Mouse (Mus musculus) hindbrain, embryonic 12.5 days (tissue): ENCODE measurements around the gene Noct. TPM values are rescaled to one million over a fixed set of nuclear protein-coding genes. Genes with fewer than 3 reads are reported as not detected.

Source experiments
- ATAC-seq: fragments of 200-750 bp; cut with Nextera tagmentation; 2 replicates; pipeline ENCODE4 v1.8.0; 2017; ENCODE audit warnings: moderate TSS enrichment; ENCODE audit not compliant: low FRiP score
- H3K27ac ChIP-seq: fragments of 300-500 bp; sonication (generic); 2 replicates; pipeline ENCODE4 v1.5.1; 2016; ENCODE audit warnings: mild to moderate bottlenecking
- H3K27me3 ChIP-seq: fragments of 300-500 bp; sonication (generic); 2 replicates; pipeline ENCODE4 v1.6.1; 2016; ENCODE audit warnings: mild to moderate bottlenecking
- H3K36me3 ChIP-seq: fragments of 300-500 bp; sonication (generic); 2 replicates; pipeline ENCODE4 v1.6.1; 2016; ENCODE audit warnings: mild to moderate bottlenecking
- H3K4me1 ChIP-seq: fragments of 300-500 bp; sonication (generic); 2 replicates; pipeline ENCODE4 v1.6.1; 2016
- H3K4me2 ChIP-seq: fragments of 300-500 bp; sonication (generic); replicated peaks from 2 replicates; pipeline ENCODE4 v1.6.1; 2016; ENCODE audit warnings: mild to moderate bottlenecking
- H3K4me3 ChIP-seq: fragments of 300-500 bp; sonication (generic); 2 replicates; pipeline ENCODE4 v1.5.1; 2016; ENCODE audit warnings: mild to moderate bottlenecking
- H3K9ac ChIP-seq: fragments of 300-500 bp; sonication (generic); 2 replicates; pipeline ENCODE4 v1.6.1; 2016; ENCODE audit warnings: mild to moderate bottlenecking, moderate library complexity
- H3K9me3 ChIP-seq: fragments of 300-500 bp; sonication (generic); replicated peaks from 2 replicates; pipeline ENCODE4 v1.6.1; 2016; ENCODE audit warnings: mild to moderate bottlenecking
- WGBS: fragments of 180-500 bp; shearing (Covaris S2); methylation state at CpG from one replicate; pipeline ENCODE4 v1.1.7; 2016; 5-methylcytosine and 5-hydroxymethylcytosine counted together
- polyA plus RNA-seq: library from polyadenylated mRNA; unstranded; fragments of >200 nt; fragmentation: Nextera tagmentation; extraction: Ambion mirVana; gene quantifications from 2 replicates; pipeline ENCODE4 v1.2.1, GENCODE M21; 2016

Noct gene
- polyA plus RNA-seq, 1 experiment from 2014 or later = 19.3 TPM

DNA sequence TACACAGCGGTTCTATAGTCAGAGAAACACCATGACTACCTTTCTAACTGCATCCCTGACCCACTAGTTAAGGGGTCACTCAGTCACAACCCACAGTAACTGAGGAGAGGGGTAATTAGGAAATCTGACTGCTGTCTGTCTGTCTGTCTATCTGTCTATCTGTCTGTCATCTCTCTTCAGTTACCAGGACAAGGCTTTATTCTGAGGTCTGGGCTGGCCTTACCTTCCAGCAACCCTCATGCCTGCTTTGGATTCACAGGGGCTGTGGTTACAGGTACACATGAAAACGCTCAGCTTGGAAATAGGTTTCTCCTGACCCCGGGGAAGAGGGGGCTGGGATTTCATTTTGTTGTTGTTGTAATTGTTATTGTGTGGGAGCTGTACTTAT lies 27.5 kb upstream of the Noct start:
- peaks cover 2% of the 10 kb centered on the region; the same call in 1 of the 2 replicates for H3K4me1 ChIP-seq
- no peak overlapping the region for H3K9ac ChIP-seq
- H3K27me3 ChIP-seq = no peaks in the 10 kb centered on the region
- WGBS = 85% methylated on average over 3 of the region's 3 CpGs
- no peaks in the 10 kb centered on the region for H3K9me3 ChIP-seq
- H3K36me3 ChIP-seq = no peaks in the 10 kb centered on the region
- H3K27ac ChIP-seq = no peak overlapping the region
- H3K4me3 ChIP-seq = no peak overlapping the region
- ATAC-seq = no peak
- H3K4me2 ChIP-seq = no peak overlapping the region

DNA sequence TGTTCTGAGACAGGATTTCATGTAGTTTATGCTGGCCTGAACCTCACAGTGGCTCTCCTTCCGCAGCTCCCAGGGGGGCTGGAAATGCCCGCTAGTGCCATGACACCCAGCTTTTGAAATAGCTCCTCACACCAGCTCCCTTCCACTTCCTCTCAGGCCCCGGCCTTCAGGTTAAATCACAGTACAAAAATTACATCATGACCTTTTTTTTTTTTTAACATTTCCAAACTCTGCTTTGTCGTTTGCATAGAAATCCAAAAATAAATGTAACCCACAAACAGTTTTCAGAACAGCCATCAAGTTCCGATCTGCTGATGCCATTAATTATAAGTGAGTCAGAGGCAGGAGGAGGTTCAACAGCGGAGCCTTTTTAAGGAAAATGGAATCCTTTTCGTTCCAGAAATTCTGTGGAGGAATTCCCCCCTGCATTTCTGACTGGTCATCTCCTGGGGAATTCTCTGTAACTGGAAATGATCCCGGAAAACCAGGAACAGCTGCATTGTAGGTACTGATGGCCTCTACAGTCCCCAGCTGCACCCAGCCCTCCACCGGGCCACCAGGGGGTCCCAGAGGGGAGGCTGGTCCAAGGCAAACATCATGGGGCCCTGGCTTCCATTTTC lies 27.0 kb upstream of the Noct start:
- Histone ChIP-seq H3K9me3 (no peaks in the 10 kb centered on the region), H3K4me1 (peaks cover 2% of the 10 kb centered on the region; the same call in 1 of the 2 replicates), H3K4me2 (no peak overlapping the region), H3K27ac (no peak overlapping the region; the same call in 1 of the 2 replicates), H3K36me3 (no peaks in the 10 kb centered on the region), H3K4me3 (no peak overlapping the region), H3K27me3 (no peaks in the 10 kb centered on the region), H3K9ac (no peak overlapping the region)
- WGBS = 74% methylated on average over 9 of the region's 9 CpGs
- ATAC-seq = no peak

DNA sequence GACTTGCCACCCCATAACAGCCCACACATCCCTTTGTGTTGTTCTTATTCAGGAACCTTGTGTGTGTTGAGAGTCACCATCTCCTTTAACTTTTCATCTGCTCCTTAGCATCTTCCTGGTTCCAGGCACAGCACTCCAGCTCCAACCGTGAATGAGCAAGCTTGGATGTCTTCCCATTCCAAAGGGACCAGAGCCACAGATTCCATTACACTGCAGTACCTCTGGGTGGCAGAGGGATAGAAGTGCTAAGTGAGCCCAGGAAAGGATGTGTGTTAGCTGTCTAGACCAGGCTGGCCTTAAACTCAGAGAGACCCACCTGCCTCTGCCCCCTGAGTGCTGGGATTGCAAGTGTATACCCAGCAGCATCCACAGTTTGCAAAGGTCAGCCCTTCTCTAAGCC lies 26.0 kb upstream of the Noct start:
- no peak for ATAC-seq
- Histone ChIP-seq H3K9ac (no peak overlapping the region), H3K4me3 (no peak overlapping the region), H3K27ac (no peak overlapping the region), H3K4me2 (no peak overlapping the region), H3K36me3 (no peaks in the 10 kb centered on the region), H3K27me3 (no peaks in the 10 kb centered on the region), H3K4me1 (peaks cover 2% of the 10 kb centered on the region; the same call in 1 of the 2 replicates), H3K9me3 (no peaks in the 10 kb centered on the region)
- 67% methylated on average over 1 of the region's 1 CpGs for WGBS

- Histone ChIP-seq H3K4me2 (no peak overlapping the region), H3K27me3 (no peaks in the 10 kb centered on the region), H3K27ac (no peak overlapping the region), H3K36me3 (no peaks in the 10 kb centered on the region), H3K9ac (no peak overlapping the region), H3K4me1 (peaks cover 2% of the 10 kb centered on the region; the same call in 1 of the 2 replicates), H3K9me3 (no peaks in the 10 kb centered on the region), H3K4me3 (no peak overlapping the region)
- 91% methylated on average over 6 of the region's 6 CpGs for whole genome bisulfite sequencing
- no peak for ATAC-seq
Measured at GRCm38 (mm10) chr3:51199130-51199529, 25.1 kb upstream of the Noct start.

DNA sequence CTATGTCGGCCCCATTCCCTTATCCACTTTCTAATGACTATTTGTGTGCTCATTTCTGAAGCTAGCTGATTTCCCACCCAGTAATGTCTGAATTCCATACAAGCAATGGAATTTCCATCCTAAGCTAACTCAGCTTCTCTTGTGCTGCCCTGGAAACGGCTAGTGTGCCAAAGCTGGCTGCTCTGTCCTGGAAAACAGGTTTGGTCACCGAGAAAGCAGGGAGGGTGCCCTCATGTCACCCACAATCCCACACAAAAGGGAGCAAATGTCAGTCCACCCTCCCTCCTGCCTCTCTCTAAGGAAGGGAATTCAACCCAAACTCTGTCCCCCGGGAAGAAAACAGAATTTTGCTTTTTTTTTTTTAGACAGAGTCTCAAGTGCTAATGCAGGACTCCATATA lies 23.9 kb upstream of the Noct start:
- WGBS = 89% methylated on average over 4 of the region's 4 CpGs
- Histone ChIP-seq H3K27ac (no peak overlapping the region), H3K4me1 (peaks cover 2% of the 10 kb centered on the region; the same call in 1 of the 2 replicates), H3K9me3 (no peaks in the 10 kb centered on the region), H3K4me3 (no peak overlapping the region), H3K36me3 (no peaks in the 10 kb centered on the region), H3K27me3 (no peaks in the 10 kb centered on the region), H3K4me2 (no peak overlapping the region), H3K9ac (no peak overlapping the region)
- no peak for ATAC-seq

- Histone ChIP-seq H3K9ac (no peak overlapping the region), H3K9me3 (no peaks in the 10 kb centered on the region), H3K27ac (no peak overlapping the region), H3K27me3 (no peaks in the 10 kb centered on the region), H3K36me3 (no peaks in the 10 kb centered on the region), H3K4me3 (no peak overlapping the region), H3K4me1 (peaks cover 2% of the 10 kb centered on the region; the same call in 1 of the 2 replicates), H3K4me2 (no peak overlapping the region)
- ATAC-seq = no peak
- 94% methylated on average over 7 of the region's 7 CpGs for WGBS
Measured at GRCm38 (mm10) chr3:51200894-51201293, 23.4 kb upstream of the Noct start.

GRCm38 (mm10) chr3:51201986-51202385 lies 22.3 kb upstream of the Noct start:
- H3K4me2 ChIP-seq = no peak overlapping the region
- H3K4me1 ChIP-seq = peaks cover 2% of the 10 kb centered on the region; the same call in 1 of the 2 replicates
- H3K4me3 ChIP-seq = no peak overlapping the region
- H3K9me3 ChIP-seq = no peaks in the 10 kb centered on the region
- no peaks in the 10 kb centered on the region for H3K27me3 ChIP-seq
- H3K27ac ChIP-seq = no peak overlapping the region
- H3K9ac ChIP-seq = no peak overlapping the region
- H3K36me3 ChIP-seq = no peaks in the 10 kb centered on the region
- ATAC-seq = no peak
- WGBS = 81% methylated on average over 9 of the region's 9 CpGs

- H3K36me3 ChIP-seq = no peaks in the 10 kb centered on the region
- H3K4me1 ChIP-seq = no peaks in the 10 kb centered on the region; the same call in 1 of the 2 replicates
- ATAC-seq = no peak
- WGBS = 91% methylated on average over 8 of the region's 8 CpGs
- no peak overlapping the region for H3K4me2 ChIP-seq
- H3K4me3 ChIP-seq = no peak overlapping the region
- H3K27me3 ChIP-seq = no peaks in the 10 kb centered on the region
- H3K27ac ChIP-seq = no peak overlapping the region
- no peak overlapping the region for H3K9ac ChIP-seq
- no peaks in the 10 kb centered on the region for H3K9me3 ChIP-seq
Measured at GRCm38 (mm10) chr3:51202491-51202987, 21.7 kb upstream of the Noct start.

GRCm38 (mm10) chr3:51203906-51204305 lies 20.3 kb upstream of the Noct start:
- no peak overlapping the region for H3K9ac ChIP-seq
- 84% methylated on average over 6 of the region's 6 CpGs for WGBS
- no peaks in the 10 kb centered on the region for H3K27me3 ChIP-seq
- H3K36me3 ChIP-seq = no peaks in the 10 kb centered on the region
- no peak overlapping the region for H3K27ac ChIP-seq
- H3K9me3 ChIP-seq = no peaks in the 10 kb centered on the region
- no peak overlapping the region for H3K4me2 ChIP-seq
- no peak overlapping the region for H3K4me3 ChIP-seq
- H3K4me1 ChIP-seq = no peaks in the 10 kb centered on the region
- ATAC-seq = no peak

DNA sequence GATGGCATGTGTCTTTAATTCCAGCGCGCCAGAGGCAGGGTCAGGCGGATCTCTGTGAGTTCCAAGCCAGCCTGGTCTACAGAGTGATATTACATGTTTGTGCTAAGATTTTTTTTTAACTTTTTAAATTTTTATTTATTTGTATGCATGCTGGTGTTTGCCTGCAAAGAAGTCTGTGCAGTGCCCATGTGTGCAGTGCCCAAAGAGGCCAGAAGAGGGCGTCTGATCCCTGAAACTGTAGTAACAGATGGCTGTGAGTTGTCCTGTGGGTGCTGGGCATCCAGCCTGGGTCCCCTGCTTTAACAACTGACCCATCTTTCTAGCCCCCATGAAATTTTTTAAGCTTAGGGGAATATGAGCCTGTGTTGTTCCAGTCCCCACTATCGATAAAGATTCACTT lies 19.8 kb upstream of the Noct start:
- Histone ChIP-seq H3K4me1 (no peaks in the 10 kb centered on the region), H3K4me2 (no peak overlapping the region), H3K4me3 (no peak overlapping the region), H3K9ac (no peak overlapping the region), H3K27me3 (no peaks in the 10 kb centered on the region), H3K36me3 (no peaks in the 10 kb centered on the region), H3K27ac (no peak overlapping the region), H3K9me3 (no peaks in the 10 kb centered on the region)
- 88% methylated on average over 5 of the region's 5 CpGs for WGBS
- ATAC-seq = no peak

DNA sequence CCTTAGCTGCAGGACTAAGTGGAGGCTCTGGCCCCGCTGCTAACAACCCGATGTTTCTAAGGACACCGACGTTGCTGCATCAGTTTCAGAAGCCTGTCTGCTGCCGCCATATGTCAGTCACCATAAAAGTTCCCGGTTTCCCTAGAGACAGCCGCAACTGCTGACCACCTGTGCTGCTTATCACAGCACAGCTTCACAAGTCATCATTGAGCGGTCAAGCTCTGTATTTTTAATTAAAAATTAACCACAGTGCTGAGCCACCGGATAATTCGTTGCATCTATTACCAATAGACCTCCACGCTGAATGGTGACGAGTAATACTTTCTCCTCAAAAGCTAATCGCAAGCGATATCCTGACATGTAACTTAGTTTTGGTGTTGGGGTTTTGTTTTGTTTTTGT lies 19.4 kb upstream of the Noct start:
- H3K9me3 ChIP-seq = no peaks in the 10 kb centered on the region
- H3K27ac ChIP-seq = no peak overlapping the region
- H3K27me3 ChIP-seq = no peaks in the 10 kb centered on the region
- WGBS = 90% methylated on average over 14 of the region's 14 CpGs
- no peak overlapping the region for H3K4me2 ChIP-seq
- H3K36me3 ChIP-seq = no peaks in the 10 kb centered on the region
- ATAC-seq = no peak
- H3K4me1 ChIP-seq = no peaks in the 10 kb centered on the region
- no peak overlapping the region for H3K4me3 ChIP-seq
- no peak overlapping the region for H3K9ac ChIP-seq

GRCm38 (mm10) chr3:51206521-51206920 lies 17.7 kb upstream of the Noct start:
- Histone ChIP-seq H3K27me3 (no peaks in the 10 kb centered on the region), H3K4me3 (no peak overlapping the region), H3K36me3 (no peaks in the 10 kb centered on the region), H3K9ac (no peak overlapping the region), H3K4me2 (no peak overlapping the region), H3K4me1 (no peaks in the 10 kb centered on the region), H3K27ac (no peak overlapping the region), H3K9me3 (no peaks in the 10 kb centered on the region)
- 79% methylated on average over 7 of the region's 7 CpGs for WGBS
- no peak for ATAC-seq

GRCm38 (mm10) chr3:51208633-51209032 lies 15.6 kb upstream of the Noct start:
- Histone ChIP-seq H3K36me3 (no peaks in the 10 kb centered on the region), H3K4me1 (no peaks in the 10 kb centered on the region), H3K27ac (no peak overlapping the region), H3K9ac (no peak overlapping the region; the same call in 1 of the 2 replicates), H3K4me3 (no peak overlapping the region), H3K4me2 (no peak overlapping the region), H3K9me3 (no peaks in the 10 kb centered on the region), H3K27me3 (no peaks in the 10 kb centered on the region)
- WGBS = 37% methylated on average over 5 of the region's 5 CpGs
- no peak for ATAC-seq
